Mouse (Mus musculus) G1E (cell line): ENCODE results near the gene Ndufa4l2. TPM values are rescaled to one million over a fixed set of nuclear protein-coding genes. Genes with fewer than 3 reads are reported as not detected.

Experiments
- ATAC-seq: 2 replicates; pipeline ENCODE4 v1.8.0; 2016; ENCODE audit warnings: mild to moderate bottlenecking; ENCODE audit not compliant: insufficient number of reproducible peaks, poor library complexity, low FRiP score, severe bottlenecking; ENCODE audit errors: extremely low read depth
- DNase-seq: peaks from one replicate; pipeline ENCODE4 v3.0.0; 2012; ENCODE audit warnings: low spot score
- H3K27me3 ChIP-seq: 2 replicates; pipeline ENCODE4 v1.6.1; 2012; ENCODE audit warnings: mild to moderate bottlenecking, low read length, inconsistent platforms; ENCODE audit not compliant: insufficient read depth
- H3K36me3 ChIP-seq: replicated peaks from 2 replicates; pipeline ENCODE3; 2012; ENCODE audit warnings: mild to moderate bottlenecking, inconsistent platforms
- H3K4me1 ChIP-seq: 2 replicates; pipeline ENCODE4 v1.6.1; 2012; ENCODE audit warnings: low read depth, low read length, inconsistent platforms, mixed read lengths; ENCODE audit not compliant: insufficient read depth
- H3K4me3 ChIP-seq: 2 replicates; pipeline ENCODE4 v1.5.1; 2012; ENCODE audit warnings: low read depth, mild to moderate bottlenecking, inconsistent platforms, low read length, moderate library complexity, mixed read lengths
- H3K9me3 ChIP-seq: replicated peaks from 2 replicates; pipeline ENCODE4 v1.6.1; 2012; ENCODE audit warnings: inconsistent platforms
- CTCF ChIP-seq: IDR thresholded peaks from 2 replicates; pipeline ENCODE4 v1.5.1; 2012; ENCODE audit warnings: low read depth, low read length, inconsistent platforms, mixed read lengths
- GATA1 ChIP-seq: IDR thresholded peaks from 2 replicates; pipeline ENCODE4 v1.6.1; 2012; ENCODE audit warnings: borderline replicate concordance, low read length, inconsistent platforms, mixed read lengths
- GATA2 ChIP-seq: IDR thresholded peaks from 2 replicates; pipeline ENCODE4 v1.6.1; 2012; ENCODE audit warnings: low read depth, low read length, inconsistent platforms, borderline replicate concordance
- POLR2AphosphoS5 ChIP-seq: IDR thresholded peaks from 2 replicates; pipeline ENCODE4 v1.6.1; 2012; ENCODE audit warnings: low read depth, low read length, inconsistent platforms; ENCODE audit not compliant: insufficient replicate concordance
- TAL1 ChIP-seq: conservative IDR thresholded peaks from 2 replicates; pipeline ENCODE4 v1.6.1; 2012; ENCODE audit warnings: low read depth, low read length, inconsistent platforms, mixed read lengths
- polyA plus RNA-seq: library from polyadenylated mRNA; stranded (reverse); fragments of >175 nt; gene quantifications from 2 replicates; pipeline ENCODE4 v1.2.3, GENCODE M21; 2012
- total RNA-seq, 2 experiments: library from RNA; stranded (forward) in 1 of 2; stranded (reverse) in 1 of 2; fragments of 200-1000 nt in 1 of 2; fragments of >200 nt in 1 of 2; fragmentation: Nextera tagmentation in 1 of 2; gene quantifications; 2 replicates each; pipeline ENCODE4 v1.2.3; 2014 to 2017

Ndufa4l2 gene
- total and polyA plus RNA-seq, 3 experiments = 238 to 1,245 (median 976) TPM

DNA sequence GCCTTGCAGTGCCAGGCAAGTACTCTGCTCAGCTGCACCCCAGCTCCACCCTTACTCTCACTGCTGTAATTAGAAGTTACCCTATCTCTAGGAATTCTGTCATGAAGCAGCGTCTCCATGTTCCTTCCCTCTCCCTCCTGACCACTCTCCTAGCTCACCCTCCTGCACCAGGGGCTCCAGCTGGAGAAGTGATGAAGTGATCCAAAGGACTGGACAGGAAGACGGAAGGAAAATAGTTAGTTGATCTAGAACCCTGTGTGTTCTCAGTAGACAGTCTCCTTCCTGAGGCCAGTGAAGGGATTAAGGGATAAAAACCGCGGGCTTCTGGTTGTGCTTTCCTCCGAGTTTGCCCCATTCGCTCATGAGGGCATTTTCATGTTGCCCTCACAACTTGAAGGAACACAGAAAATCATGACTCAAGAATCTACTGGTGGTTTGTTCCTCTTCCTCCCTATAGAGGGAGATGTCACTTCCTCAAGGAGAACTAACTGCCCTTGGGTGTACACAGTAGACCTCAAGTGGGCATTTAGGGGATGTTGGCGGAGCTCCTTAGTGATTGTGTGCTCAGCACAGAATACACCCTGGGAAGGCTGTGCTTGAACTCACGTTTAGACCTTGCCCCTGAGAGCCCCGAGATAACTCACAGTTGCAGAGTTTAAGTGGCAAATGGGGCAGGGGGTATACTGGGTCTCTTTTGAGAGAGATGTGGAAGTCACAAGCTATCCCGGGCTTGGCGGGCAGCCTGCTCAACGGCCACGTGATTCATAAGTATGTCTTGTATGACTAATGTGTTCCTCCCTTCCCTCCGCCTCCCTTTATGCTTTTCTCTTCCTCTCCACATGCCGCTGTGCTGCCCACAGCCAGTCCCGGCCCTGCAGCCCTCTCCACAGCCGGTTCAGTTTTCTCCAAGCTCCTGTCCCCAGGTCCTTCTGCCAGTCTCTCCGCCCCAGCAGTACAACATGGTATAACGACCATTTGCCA is 33.6 kb upstream of the Ndufa4l2 start:
- Histone ChIP-seq H3K9me3 (no peaks in the 10 kb centered on the region), H3K36me3 (peaks cover 85% of the 10 kb centered on the region), H3K4me1 (no peaks in the 10 kb centered on the region), H3K4me3 (no peak overlapping the region), H3K27me3 (no peaks in the 10 kb centered on the region)
- TF ChIP-seq CTCF (no peak), GATA1 (no peak), TAL1 (no peak), POLR2AphosphoS5 (no peak), GATA2 (no peak)
- ATAC-seq = no peak
- DNase-seq = no peak

DNA sequence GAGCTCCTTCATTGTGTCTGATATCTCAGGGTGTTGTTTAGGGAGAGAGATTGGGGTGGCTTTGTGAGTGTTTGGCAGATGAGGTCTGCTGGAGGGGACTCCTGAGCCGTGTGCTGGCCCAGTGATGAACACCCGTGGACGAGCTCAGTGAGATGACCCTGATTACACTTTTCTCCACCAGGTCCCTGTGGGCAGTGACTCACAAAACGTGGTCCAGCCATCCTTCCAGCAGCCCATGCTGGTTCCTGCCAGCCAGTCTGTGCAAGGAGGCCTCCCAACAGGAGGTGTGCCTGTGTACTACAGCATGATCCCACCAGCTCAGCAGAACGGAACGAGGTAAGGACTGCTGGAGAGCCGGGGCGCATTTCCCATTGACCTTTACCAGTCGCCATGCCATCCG is 29.5 kb upstream of the Ndufa4l2 start:
- DNase-seq (no peak), ATAC-seq (no peak)
- Histone ChIP-seq H3K9me3 (no peaks in the 10 kb centered on the region), H3K36me3 (peaks cover 84% of the 10 kb centered on the region), H3K27me3 (no peaks in the 10 kb centered on the region), H3K4me1 (no peaks in the 10 kb centered on the region), H3K4me3 (no peak overlapping the region)
- TF ChIP-seq POLR2AphosphoS5 (no peak), GATA1 (no peak), TAL1 (no peak), GATA2 (no peak), CTCF (no peak)

DNA sequence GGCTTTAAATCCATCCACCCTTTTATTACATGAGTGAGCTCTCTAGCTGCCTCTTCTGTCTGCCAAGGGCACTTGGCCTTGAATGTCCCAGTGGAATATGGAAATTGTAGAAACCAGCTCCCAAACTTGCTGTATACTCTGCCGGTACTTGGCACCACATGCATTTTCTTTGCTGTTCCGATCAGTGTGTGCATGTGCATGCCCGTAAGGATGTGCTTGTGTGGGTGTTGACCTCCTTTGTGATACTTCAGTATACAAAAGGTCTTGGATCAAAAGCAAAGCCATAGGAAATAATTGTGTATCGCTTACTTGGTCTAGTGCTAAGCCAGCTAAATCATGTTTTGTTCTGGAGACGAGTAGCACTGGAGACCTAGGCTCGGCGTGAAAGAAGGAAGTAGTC is 25.9 kb upstream of the Ndufa4l2 start:
- TF ChIP-seq GATA2 (no peak), POLR2AphosphoS5 (no peak), GATA1 (no peak), TAL1 (no peak), CTCF (no peak)
- no peak for ATAC-seq
- H3K27me3 ChIP-seq = no peaks in the 10 kb centered on the region
- H3K9me3 ChIP-seq = no peaks in the 10 kb centered on the region
- no peak overlapping the region for H3K4me3 ChIP-seq
- no peak for DNase-seq
- H3K4me1 ChIP-seq = no peaks in the 10 kb centered on the region
- H3K36me3 ChIP-seq = peaks cover 89% of the 10 kb centered on the region

DNA sequence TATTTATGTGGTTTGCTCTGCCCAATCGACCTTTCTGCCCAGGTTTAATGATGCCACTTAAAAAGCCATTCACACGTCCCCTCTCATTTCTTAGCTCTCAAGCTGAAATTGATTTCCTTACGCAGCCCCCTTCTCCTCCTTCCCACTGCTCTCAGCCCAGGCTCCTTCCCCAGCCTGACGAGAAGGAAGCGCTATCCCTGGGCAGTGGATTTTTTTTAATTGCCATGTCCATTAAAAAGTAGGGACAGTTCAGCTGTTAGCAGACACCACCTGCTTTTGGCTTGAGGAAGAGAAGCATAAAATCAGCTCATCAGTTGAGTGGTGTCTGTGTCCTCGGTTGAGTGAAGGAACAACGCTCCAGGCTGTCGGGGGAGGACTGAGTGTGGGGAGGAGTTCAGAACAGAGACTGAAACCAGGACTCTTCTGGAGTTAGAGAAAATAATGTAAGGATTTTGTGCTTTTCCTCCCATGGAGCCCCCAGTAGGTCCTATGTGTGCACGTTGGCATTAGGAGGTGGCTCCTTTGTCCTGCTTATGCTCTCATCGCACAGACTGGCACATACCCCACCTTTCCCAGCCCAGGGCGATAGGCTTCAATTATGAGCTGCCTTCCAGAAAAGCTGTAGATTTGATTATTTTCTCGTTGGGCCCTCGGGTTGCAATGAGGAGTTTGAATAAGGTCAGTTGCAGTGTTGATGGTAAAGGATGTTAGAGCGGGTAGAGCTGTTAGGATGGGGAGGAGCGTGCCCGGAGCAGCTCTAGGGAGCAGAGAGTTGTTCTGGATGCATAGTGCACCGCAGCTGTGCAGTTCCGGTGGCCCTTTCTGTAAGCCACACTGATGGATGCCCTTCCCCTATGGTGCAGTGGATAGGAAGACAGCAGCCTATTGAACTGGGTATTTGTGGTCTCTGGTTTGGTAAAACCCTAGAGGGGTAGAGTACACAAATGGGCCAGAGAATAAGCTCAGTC is 24.3 kb upstream of the Ndufa4l2 start:
- Histone ChIP-seq H3K4me1 (no peaks in the 10 kb centered on the region), H3K4me3 (no peak overlapping the region), H3K36me3 (peaks cover 88% of the 10 kb centered on the region), H3K9me3 (no peaks in the 10 kb centered on the region), H3K27me3 (no peaks in the 10 kb centered on the region)
- DNase-seq = no peak
- no peak for TF ChIP-seq TAL1
- no peak for TF ChIP-seq CTCF
- TF ChIP-seq POLR2AphosphoS5 = no peak
- no peak for ATAC-seq

DNA sequence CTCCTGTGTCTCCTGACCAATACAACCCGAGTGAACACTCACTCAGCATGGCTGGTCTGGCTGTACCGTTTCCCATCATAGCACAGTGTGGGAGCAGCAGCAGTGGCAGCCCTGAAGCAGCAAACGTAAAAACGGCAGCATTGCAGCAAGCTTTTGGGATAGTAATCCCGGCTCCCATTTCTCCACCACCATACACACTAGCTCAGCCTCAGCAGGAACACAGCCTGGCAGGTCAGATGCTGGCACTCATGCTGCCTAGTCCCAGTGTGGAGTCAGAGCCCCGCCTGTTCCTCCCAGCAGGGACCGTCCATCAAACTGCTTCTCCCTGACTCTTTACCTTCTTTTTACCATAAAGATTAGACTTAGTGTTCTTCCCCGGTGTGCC is 23.6 kb upstream of the Ndufa4l2 start:
- H3K36me3 ChIP-seq = peaks cover 89% of the 10 kb centered on the region
- ATAC-seq = no peak
- TF ChIP-seq GATA2 = no peak
- TF ChIP-seq TAL1 = no peak
- TF ChIP-seq POLR2AphosphoS5 = no peak

DNA sequence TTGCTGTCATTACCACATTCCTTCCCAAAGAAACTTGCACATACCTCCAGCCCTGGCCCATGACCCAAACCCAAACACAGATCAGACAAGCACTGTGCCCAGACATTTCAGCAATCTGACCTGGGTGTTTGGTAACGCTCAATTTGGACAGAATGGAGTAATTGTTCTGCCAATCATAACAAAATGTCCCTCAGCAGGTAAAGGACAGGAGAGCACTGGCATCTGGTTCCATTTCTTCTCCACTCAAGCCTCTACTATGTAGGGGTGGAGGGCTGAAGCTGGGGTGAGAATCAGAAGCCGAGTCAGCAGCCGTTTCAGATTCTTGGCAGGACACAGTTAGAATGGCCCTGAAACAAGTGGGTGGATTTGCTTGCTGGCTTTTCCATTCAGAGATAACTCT is 22.6 kb upstream of the Ndufa4l2 start:
- no peak for ATAC-seq
- H3K36me3 ChIP-seq = peaks cover 93% of the 10 kb centered on the region

More for the DNA sequence above, 23.6 kb upstream of the Ndufa4l2 start:
- no peaks in the 10 kb centered on the region for H3K4me1 ChIP-seq
- no peak for DNase-seq
- H3K27me3 ChIP-seq = no peaks in the 10 kb centered on the region
- H3K9me3 ChIP-seq = no peaks in the 10 kb centered on the region
- no peak overlapping the region for H3K4me3 ChIP-seq

More for the DNA sequence above, 22.6 kb upstream of the Ndufa4l2 start:
- TF ChIP-seq GATA1 (no peak), TAL1 (no peak), GATA2 (no peak), POLR2AphosphoS5 (no peak), CTCF (no peak)
- Histone ChIP-seq H3K27me3 (no peaks in the 10 kb centered on the region), H3K4me3 (no peak overlapping the region), H3K4me1 (no peaks in the 10 kb centered on the region), H3K9me3 (no peaks in the 10 kb centered on the region)
- no peak for DNase-seq
